Mouse (Mus musculus) hindbrain, postnatal 0 days (tissue): ENCODE measurements at regions not wholly inside any gene's neighbourhood (a gene's known extent, or its start where the extent isn't known, plus 50 kb on each side); places are given as distances from the start of the nearest gene placed in this dataset.
A peak's percentile ranks its signal among the peaks of the same experiment; 100 is the strongest.

ENCODE experiments used
- ATAC-seq: fragments of 200-750 bp; cut with Nextera tagmentation; 2 replicates; pipeline ENCODE4 v1.8.0; 2017; ENCODE audit warnings: mild to moderate bottlenecking, moderate TSS enrichment, moderate library complexity
- DNase-seq: peaks from one replicate; pipeline ENCODE4 v3.0.0-alpha.2; 2015; ENCODE audit warnings: low spot score
- H3K27ac ChIP-seq: fragments of 300-500 bp; sonication (generic); 2 replicates; pipeline ENCODE4 v1.5.1; 2014; ENCODE audit warnings: mild to moderate bottlenecking
- H3K27me3 ChIP-seq: fragments of 300-500 bp; sonication (generic); 2 replicates; pipeline ENCODE4 v1.6.1; 2014; ENCODE audit warnings: low read length, mixed read lengths; ENCODE audit not compliant: insufficient read depth
- H3K36me3 ChIP-seq: fragments of 300-500 bp; sonication (generic); 2 replicates; pipeline ENCODE4 v1.6.1; 2014; ENCODE audit warnings: low read length, mixed read lengths; ENCODE audit not compliant: insufficient read depth
- H3K4me1 ChIP-seq: fragments of 300-500 bp; sonication (generic); 2 replicates; pipeline ENCODE4 v1.6.1; 2014; ENCODE audit warnings: antibody characterized with exemption, low read length, mixed read lengths; ENCODE audit not compliant: insufficient read depth
- H3K4me2 ChIP-seq: fragments of 300-500 bp; sonication (generic); 2 replicates; pipeline ENCODE4 v1.6.1; 2014; ENCODE audit warnings: low read depth, mild to moderate bottlenecking, low read length, moderate library complexity, mixed read lengths
- H3K4me3 ChIP-seq: fragments of 300-500 bp; sonication (generic); 2 replicates; pipeline ENCODE4 v1.5.1; 2014; ENCODE audit warnings: low read length
- H3K9ac ChIP-seq: fragments of 300-500 bp; sonication (generic); replicated peaks from 2 replicates; pipeline ENCODE4 v1.6.1; 2014; ENCODE audit warnings: mild to moderate bottlenecking, low read length, moderate library complexity, mixed read lengths
- H3K9me3 ChIP-seq: fragments of 300-500 bp; sonication (generic); 2 replicates; pipeline ENCODE4 v1.6.1; 2016; ENCODE audit warnings: low read length, mixed read lengths
- CTCF ChIP-seq: IDR thresholded peaks from 2 replicates; pipeline ENCODE4 v1.5.1; 2016; ENCODE audit warnings: antibody characterized with exemption, control low read depth, low read depth
- WGBS: fragments of 180-500 bp; shearing (Covaris S2); extraction: QIAGEN DNeasy Blood & Tissue Kit; methylation state at CpG from one replicate; pipeline ENCODE4 v1.1.7; 2014; 5-methylcytosine and 5-hydroxymethylcytosine counted together

DNA sequence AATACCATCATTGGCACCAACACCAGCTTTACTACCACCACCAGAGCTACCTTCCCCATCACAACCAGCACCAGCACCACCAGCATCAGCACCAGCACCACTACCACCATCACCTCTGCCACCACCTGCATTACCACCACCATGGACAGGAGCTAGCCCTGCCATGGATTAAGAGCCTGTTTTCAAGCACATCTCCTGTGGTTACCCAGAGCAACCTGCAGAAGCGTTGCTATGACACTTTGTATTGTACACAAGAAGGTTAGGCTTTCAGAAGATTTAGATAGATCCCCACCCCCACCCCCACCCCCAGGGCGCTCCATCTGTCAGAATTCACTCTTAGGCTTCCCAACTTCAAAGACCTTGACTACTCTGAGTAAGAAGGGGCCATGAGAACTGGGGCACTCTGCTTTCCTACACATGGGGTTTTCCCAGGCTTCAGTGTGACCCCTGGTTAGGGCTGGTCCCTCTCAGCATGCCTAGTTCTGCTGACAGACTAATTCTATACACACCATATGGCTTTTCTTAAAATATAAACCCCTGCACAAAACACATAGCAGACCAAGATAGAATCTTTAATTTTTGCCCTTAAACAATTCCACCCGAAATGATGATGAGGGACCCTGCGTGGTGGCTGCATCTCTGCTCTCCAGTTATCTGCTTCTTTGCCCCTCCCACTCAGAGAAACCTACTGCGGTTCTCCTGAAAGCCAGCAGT, 463.7 kb upstream of the Gulo start:
- ATAC-seq: no peak
- Histone ChIP-seq H3K4me1 (no peaks in the 10 kb centered on the region; the same call in 1 of the 2 replicates), H3K4me3 (no peak overlapping the region), H3K27ac (no peak overlapping the region), H3K9ac (no peak overlapping the region), H3K27me3 (no peaks in the 10 kb centered on the region), H3K36me3 (no peaks in the 10 kb centered on the region), H3K4me2 (no peak overlapping the region), H3K9me3 (no peaks in the 10 kb centered on the region)
- DNase-seq: no peak
- WGBS: 36% methylated on average over 5 of the region's 5 CpGs
- TF ChIP-seq CTCF: no peak

DNA sequence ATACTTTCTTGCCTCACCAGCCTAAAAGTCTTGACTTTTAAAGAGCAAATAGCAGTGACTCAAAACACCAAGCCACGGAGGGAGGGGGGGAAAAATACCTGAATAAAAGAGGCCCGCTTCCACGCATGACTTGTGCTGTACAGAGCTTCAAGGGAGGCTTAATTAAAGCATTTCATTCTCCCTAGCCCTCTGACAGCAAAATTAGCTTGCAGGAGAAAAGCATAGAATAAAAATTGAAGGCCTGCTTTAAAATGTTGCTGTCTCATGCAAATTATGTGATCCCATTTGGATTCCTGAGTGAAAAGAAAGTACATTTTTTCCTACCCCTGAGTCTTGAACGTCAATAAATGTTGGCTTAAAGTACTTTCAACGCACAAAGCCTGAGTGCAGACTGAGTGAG, 453.1 kb upstream of the Gulo start:
- Histone ChIP-seq H3K27me3 (no peaks in the 10 kb centered on the region), H3K27ac (no peak overlapping the region), H3K36me3 (no peaks in the 10 kb centered on the region), H3K4me1 (no peaks in the 10 kb centered on the region), H3K4me2 (no peak overlapping the region), H3K4me3 (no peak overlapping the region), H3K9ac (no peak overlapping the region), H3K9me3 (no peaks in the 10 kb centered on the region)
- DNase-seq (no peak), ATAC-seq (no peak)
- 50% methylated on average over 5 of the region's 5 CpGs for WGBS
- no peak for TF ChIP-seq CTCF

DNA sequence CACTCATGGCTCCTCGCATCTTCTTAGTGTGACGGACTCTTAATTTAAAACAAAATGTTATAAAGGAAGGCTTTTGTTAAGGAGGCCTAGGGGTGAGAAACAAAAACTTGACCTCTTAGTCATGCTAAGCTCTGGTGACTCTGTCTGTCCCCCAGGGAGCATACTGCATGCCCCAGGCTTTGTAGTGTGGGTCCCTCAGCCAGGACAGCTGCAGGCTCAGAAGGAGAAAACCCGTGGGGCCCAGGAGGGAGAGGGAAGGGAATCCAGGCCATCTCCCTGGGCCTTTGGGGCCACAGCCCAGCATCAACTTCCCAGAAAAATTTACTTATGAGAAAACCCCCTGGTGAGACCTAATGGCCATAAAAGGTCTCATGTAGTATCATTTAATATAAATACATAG, 451.8 kb upstream of the Gulo start:
- DNase-seq (no peak), ATAC-seq (no peak)
- Histone ChIP-seq H3K4me1 (no peaks in the 10 kb centered on the region), H3K27ac (no peak overlapping the region), H3K4me3 (no peak overlapping the region), H3K9ac (no peak overlapping the region), H3K27me3 (no peaks in the 10 kb centered on the region), H3K4me2 (no peak overlapping the region), H3K9me3 (no peaks in the 10 kb centered on the region), H3K36me3 (no peaks in the 10 kb centered on the region)
- WGBS: 44% methylated on average over 3 of the region's 3 CpGs
- TF ChIP-seq CTCF: no peak

DNA sequence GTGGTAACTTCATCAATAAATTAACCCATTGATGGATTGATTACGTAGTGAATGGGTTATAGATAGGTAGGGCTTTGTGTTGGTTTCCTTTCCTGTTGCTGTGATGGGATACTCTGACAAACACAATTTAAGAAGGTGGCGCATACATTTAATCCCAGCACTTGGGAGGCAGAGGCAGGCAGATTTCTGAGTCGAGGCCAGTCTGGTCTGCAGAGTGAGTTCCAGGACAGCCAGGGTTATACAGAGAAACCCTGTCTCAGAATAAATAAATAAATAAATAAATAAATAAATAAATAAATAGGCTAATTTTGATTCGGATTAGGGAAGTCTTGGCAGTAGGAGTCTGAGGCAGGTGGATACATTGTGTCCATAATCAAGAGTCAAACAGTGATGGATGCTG, 449.7 kb upstream of the Gulo start:
- no peak for ATAC-seq
- Histone ChIP-seq H3K36me3 (no peaks in the 10 kb centered on the region), H3K27ac (no peak overlapping the region), H3K27me3 (no peaks in the 10 kb centered on the region), H3K4me3 (no peak overlapping the region), H3K4me2 (no peak overlapping the region), H3K9ac (no peak overlapping the region), H3K4me1 (no peaks in the 10 kb centered on the region), H3K9me3 (no peaks in the 10 kb centered on the region)
- DNase-seq: no peak
- WGBS: 98% methylated on average over 4 of the region's 4 CpGs
- TF ChIP-seq CTCF: no peak

DNA sequence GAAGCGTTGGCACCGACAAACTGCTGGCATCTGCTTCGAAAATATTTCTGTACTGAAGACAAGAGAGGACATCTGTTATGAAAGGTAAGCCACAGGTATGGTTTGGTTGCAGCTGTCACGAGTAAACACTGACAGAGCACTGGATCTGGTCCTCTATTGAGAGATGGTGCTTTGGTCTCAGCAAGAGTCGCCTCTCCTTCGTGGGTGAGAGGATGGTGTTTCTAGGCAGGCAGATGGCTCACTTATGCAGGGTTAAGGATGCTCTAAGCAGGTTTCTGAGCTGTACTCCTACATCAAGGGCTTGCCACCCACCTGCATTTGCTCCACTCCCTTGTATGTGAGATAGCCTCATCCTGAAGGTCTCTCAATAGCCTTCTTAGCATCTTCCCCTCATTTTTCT, 448.3 kb upstream of the Gulo start:
- WGBS: 71% methylated on average over 6 of the region's 6 CpGs
- H3K4me1 ChIP-seq: no peaks in the 10 kb centered on the region
- no peak for TF ChIP-seq CTCF
- no peak overlapping the region for H3K4me3 ChIP-seq
- H3K27me3 ChIP-seq: no peaks in the 10 kb centered on the region
- H3K9me3 ChIP-seq: no peaks in the 10 kb centered on the region
- DNase-seq (no peak), ATAC-seq (no peak)
- no peaks in the 10 kb centered on the region for H3K36me3 ChIP-seq
- no peak overlapping the region for H3K27ac ChIP-seq
- no peak overlapping the region for H3K4me2 ChIP-seq
- no peak overlapping the region for H3K9ac ChIP-seq

DNA sequence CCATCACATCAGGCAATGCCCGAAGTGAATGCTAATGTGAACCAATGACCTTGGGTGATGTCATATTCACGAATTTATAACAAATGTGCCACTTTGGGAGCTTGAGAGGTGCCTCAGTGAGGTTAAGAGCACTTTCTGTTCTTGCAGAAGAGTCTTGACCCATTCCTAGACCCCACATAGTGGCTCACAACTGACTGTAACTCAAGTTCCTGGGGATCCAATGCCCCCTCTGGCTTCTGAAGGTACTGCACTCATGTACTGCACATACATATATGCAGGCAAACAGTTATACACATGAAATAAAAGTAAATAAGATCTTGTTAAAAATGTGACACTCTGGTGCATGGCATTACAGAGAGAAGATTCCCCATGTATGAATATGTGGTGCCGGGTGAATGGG, 443.8 kb upstream of the Gulo start:
- no peak for DNase-seq
- H3K4me1 ChIP-seq: no peaks in the 10 kb centered on the region
- no peak for ATAC-seq
- H3K9me3 ChIP-seq: no peaks in the 10 kb centered on the region
- no peaks in the 10 kb centered on the region for H3K36me3 ChIP-seq
- H3K27ac ChIP-seq: no peak overlapping the region
- no peak overlapping the region for H3K4me3 ChIP-seq
- TF ChIP-seq CTCF: peak; percentile 21
- no peaks in the 10 kb centered on the region for H3K27me3 ChIP-seq
- no peak overlapping the region for H3K9ac ChIP-seq
- WGBS: 88% methylated on average over 3 of the region's 3 CpGs
- no peak overlapping the region for H3K4me2 ChIP-seq

DNA sequence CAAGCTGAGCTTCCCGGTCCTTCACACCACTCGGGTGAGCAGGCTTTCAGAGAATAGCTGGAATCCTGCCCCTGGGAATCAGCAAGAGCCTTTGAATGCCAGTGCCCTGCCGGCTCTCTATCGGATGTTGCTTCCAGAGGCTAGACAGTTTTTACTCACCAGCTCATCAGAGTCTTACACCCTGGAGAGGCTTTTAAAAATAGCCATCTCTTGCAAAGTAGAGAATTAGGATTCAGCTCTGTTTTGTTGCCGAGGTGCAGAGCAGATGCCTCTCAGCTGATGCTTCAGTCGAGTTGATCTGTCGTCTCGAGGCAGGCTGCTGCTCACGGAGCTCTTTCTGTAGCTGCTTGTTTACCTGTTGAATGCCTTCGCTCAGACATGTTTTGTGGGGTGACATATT, 441.3 kb upstream of the Gulo start:
- H3K36me3 ChIP-seq: no peaks in the 10 kb centered on the region
- H3K4me2 ChIP-seq: peak overlapping the region; percentile 1; the same call in 1 of the 2 replicates
- DNase-seq (peak; percentile 44), ATAC-seq (no peak)
- WGBS: 31% methylated on average over 10 of the region's 10 CpGs
- H3K27ac ChIP-seq: no peak overlapping the region
- no peak for TF ChIP-seq CTCF
- no peak overlapping the region for H3K9ac ChIP-seq
- H3K27me3 ChIP-seq: no peaks in the 10 kb centered on the region
- no peak overlapping the region for H3K4me3 ChIP-seq
- H3K4me1 ChIP-seq: no peaks in the 10 kb centered on the region
- no peaks in the 10 kb centered on the region for H3K9me3 ChIP-seq
